Mouse (Mus musculus) thymus, postnatal 4 days (tissue): ENCODE data around the gene Fam222b.

Experiments used
- DNase-seq: peaks from one replicate; pipeline ENCODE4 v3.0.0; 2021

Gene Fam222b

GRCm38 (mm10) chr11:78140665-78141064, 46.2 kb downstream of the Fam222b start:
- no peak for DNase-seq

GRCm38 (mm10) chr11:78143520-78143919, 49.1 kb downstream of the Fam222b start:
- DNase-seq = no peak

- DNase-seq = peak; percentile 35
Observed at GRCm38 (mm10) chr11:78146168-78146567, 51.7 kb downstream of the Fam222b start.

- no peak for DNase-seq
Observed at GRCm38 (mm10) chr11:78146707-78147543, 52.5 kb downstream of the Fam222b start.

GRCm38 (mm10) chr11:78151161-78151560, 56.7 kb downstream of the Fam222b start:
- DNase-seq = peak; percentile 54

GRCm38 (mm10) chr11:78152299-78153231, 58.1 kb downstream of the Fam222b start:
- DNase-seq = no peak

- no peak for DNase-seq
Observed at GRCm38 (mm10) chr11:78153778-78154177, 59.3 kb downstream of the Fam222b start.

- DNase-seq = no peak
Observed at GRCm38 (mm10) chr11:78155674-78156073, 61.2 kb downstream of the Fam222b start.

GRCm38 (mm10) chr11:78156156-78156699, 61.8 kb downstream of the Fam222b start:
- no peak for DNase-seq

- peak; percentile 77 for DNase-seq
Observed at GRCm38 (mm10) chr11:78159096-78159495, 64.6 kb downstream of the Fam222b start.

- no peak for DNase-seq
Observed at GRCm38 (mm10) chr11:78159557-78159956, 65.1 kb downstream of the Fam222b start.

- DNase-seq = no peak
Observed at GRCm38 (mm10) chr11:78160171-78160570, 65.7 kb downstream of the Fam222b start.

- no peak for DNase-seq
Observed at GRCm38 (mm10) chr11:78160675-78161074, 66.2 kb downstream of the Fam222b start.

- peak; percentile 10 for DNase-seq
Observed at GRCm38 (mm10) chr11:78161169-78161568, 66.7 kb downstream of the Fam222b start.

- DNase-seq = no peak
Observed at GRCm38 (mm10) chr11:78161968-78162367, 67.5 kb downstream of the Fam222b start.

GRCm38 (mm10) chr11:78162504-78162903, 68.0 kb downstream of the Fam222b start:
- DNase-seq = no peak

GRCm38 (mm10) chr11:78163045-78163444, 68.6 kb downstream of the Fam222b start:
- DNase-seq = no peak

- peak; percentile 76 for DNase-seq
Observed at GRCm38 (mm10) chr11:78163681-78164603, 69.5 kb downstream of the Fam222b start.

- no peak for DNase-seq
Observed at GRCm38 (mm10) chr11:78164604-78164923, 70.1 kb downstream of the Fam222b start.

- DNase-seq = peak; percentile 96
Observed at GRCm38 (mm10) chr11:78164924-78165760, 70.7 kb downstream of the Fam222b start, which contains the start of gene Traf4. TSS of gene Traf4 (minus strand) at chr11:78165589.

- no peak for DNase-seq
Observed at GRCm38 (mm10) chr11:78165761-78166109, 71.3 kb downstream of the Fam222b start.
